Mouse (Mus musculus): ENCODE measurements around the gene Capn5. TPM values are rescaled to one million over a fixed set of nuclear protein-coding genes. Genes with fewer than 3 reads are reported as not detected.

Capn5 gene
- polyA plus RNA-seq, 1 experiment = 38.7 TPM

GRCm38 (mm10) chr7:98163700-98164099 lies 14.4 kb downstream of the Capn5 start:
- peak overlapping the region; percentile 56 for H3K4me3 ChIP-seq (replicated peaks)
- no peak for TF ChIP-seq FLI1 (IDR thresholded peaks at IDR 0.05; ENCODE audit: low read length)
- TF ChIP-seq GATA1 (IDR thresholded peaks at IDR 0.05; ENCODE audit: borderline replicate concordance, low read length) = no peak
- no peaks in the 10 kb centered on the region for H3K27me3 ChIP-seq (replicated peaks)
- no peaks in the 10 kb centered on the region for H3K9me3 ChIP-seq
- H3K4me1 ChIP-seq = peaks cover 93% of the 10 kb centered on the region
- peaks cover 75% of the 10 kb centered on the region for H3K36me3 ChIP-seq (replicated peaks; ENCODE audit: low read length)

- no peaks in the 10 kb centered on the region for H3K27me3 ChIP-seq (replicated peaks)
- H3K36me3 ChIP-seq (replicated peaks; ENCODE audit: low read length) = peaks cover 69% of the 10 kb centered on the region
- H3K4me1 ChIP-seq = peaks cover 98% of the 10 kb centered on the region
- TF ChIP-seq FLI1 (IDR thresholded peaks at IDR 0.05; ENCODE audit: low read length) (no peak), GATA1 (IDR thresholded peaks at IDR 0.05; ENCODE audit: borderline replicate concordance, low read length) (no peak)
- peak overlapping the region; percentile 60 for H3K4me3 ChIP-seq (replicated peaks)
- H3K9me3 ChIP-seq = no peaks in the 10 kb centered on the region
Measured at GRCm38 (mm10) chr7:98162239-98162638, 15.8 kb downstream of the Capn5 start.

DNA sequence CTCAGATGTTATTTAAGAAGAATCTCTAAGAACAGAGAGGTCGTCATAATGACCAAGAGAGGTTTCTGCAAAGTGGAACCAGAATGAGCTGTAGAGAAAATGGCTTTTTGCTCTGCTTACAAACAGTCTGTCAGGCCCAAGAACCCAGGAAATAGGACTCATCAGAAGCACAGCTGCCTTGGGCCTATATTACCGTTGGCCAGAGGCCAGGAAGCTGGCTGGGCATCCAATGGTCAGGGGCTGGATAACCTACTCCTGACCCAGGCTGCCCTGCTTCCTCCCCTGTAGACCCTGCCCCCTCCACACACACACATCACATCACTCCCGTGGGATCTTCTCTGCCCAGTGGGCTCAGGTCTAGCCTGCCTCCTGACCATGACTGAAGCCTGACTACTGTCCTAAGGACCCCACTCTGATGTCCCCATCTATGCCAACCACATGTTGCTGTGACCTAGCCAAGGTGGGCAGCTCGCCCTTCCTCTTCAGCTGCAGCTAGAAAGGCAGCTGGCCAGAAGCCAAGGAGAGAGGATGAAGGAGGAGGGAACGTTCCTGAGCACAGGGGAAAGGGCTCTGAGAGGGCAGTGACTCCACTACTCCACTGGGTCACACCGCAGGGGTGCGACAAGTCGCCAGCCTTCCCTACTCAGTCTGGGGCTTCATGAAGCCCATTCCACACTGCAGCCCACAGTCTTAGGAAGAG lies 17.9 kb downstream of the Capn5 start:
- peaks cover 100% of the 10 kb centered on the region for H3K4me1 ChIP-seq
- peaks cover 59% of the 10 kb centered on the region for H3K36me3 ChIP-seq (replicated peaks; ENCODE audit: low read length)
- TF ChIP-seq GATA1 (IDR thresholded peaks at IDR 0.05; ENCODE audit: borderline replicate concordance, low read length) (no peak), FLI1 (IDR thresholded peaks at IDR 0.05; ENCODE audit: low read length) (no peak)
- peak overlapping the region; percentile 89 for H3K4me3 ChIP-seq (replicated peaks)
- H3K9me3 ChIP-seq = no peaks in the 10 kb centered on the region
- no peaks in the 10 kb centered on the region for H3K27me3 ChIP-seq (replicated peaks)

DNA sequence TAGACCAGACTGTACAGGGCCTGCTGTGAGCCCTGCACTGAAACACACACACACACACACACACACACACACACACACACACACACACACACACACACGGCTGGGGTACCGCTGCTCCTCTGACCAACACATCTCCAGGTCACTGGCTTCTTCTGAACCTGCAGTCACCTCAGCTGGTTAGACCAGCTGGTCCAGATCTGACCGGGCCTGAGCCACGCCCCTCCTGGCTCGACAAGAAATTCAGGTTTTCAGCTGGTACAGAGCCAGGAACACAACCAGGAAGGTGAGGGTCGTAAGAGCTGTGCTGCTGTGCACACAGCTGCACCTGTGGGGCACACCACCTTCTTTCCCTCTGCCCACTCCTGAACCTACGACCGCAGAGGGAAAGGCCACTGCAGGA lies 19.6 kb downstream of the Capn5 start:
- no peak for TF ChIP-seq GATA1 (IDR thresholded peaks at IDR 0.05; ENCODE audit: borderline replicate concordance, low read length)
- TF ChIP-seq FLI1 (IDR thresholded peaks at IDR 0.05; ENCODE audit: low read length) = no peak
- Histone ChIP-seq H3K4me3 (replicated peaks) (peak overlapping the region; percentile 89), H3K4me1 (peaks cover 98% of the 10 kb centered on the region), H3K36me3 (replicated peaks; ENCODE audit: low read length) (peaks cover 60% of the 10 kb centered on the region), H3K9me3 (no peaks in the 10 kb centered on the region), H3K27me3 (replicated peaks) (no peaks in the 10 kb centered on the region)

DNA sequence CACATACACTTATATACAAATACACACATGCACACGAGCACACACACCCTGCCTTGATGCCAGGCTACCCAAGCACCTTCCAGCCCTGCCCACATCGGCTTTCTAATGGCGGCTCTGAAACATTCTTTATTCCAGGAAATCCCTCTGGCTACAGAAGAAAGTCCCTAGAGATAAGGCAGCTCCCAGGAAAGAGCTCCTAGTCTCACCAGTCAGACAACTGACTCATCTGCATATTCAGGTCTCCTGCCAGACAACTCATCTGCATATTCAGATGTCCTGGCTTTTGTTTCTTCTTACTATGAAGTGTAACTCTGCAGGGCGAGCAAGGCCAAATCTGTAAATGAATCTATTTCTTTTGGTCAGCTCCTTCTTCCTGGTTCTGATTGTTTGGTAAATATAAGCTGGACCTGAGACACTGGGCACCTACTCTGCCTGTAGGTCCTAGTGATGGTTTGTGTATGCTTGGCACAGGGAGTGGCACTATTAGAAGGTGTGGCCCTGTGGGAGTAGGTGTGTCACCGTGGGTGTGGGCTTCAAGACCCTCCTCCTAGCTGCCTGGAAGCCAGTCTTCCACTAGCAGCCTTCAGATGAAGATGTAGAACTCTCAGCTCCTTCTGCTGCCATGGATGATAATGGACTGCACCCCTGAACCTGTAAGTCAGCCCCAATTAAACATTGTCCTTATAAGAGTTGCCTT lies 20.3 kb downstream of the Capn5 start:
- Histone ChIP-seq H3K9me3 (no peaks in the 10 kb centered on the region), H3K27me3 (replicated peaks) (no peaks in the 10 kb centered on the region), H3K36me3 (replicated peaks; ENCODE audit: low read length) (peaks cover 60% of the 10 kb centered on the region), H3K4me1 (peaks cover 98% of the 10 kb centered on the region), H3K4me3 (replicated peaks) (peak overlapping the region; percentile 89)
- TF ChIP-seq FLI1 (IDR thresholded peaks at IDR 0.05; ENCODE audit: low read length) (no peak), GATA1 (IDR thresholded peaks at IDR 0.05; ENCODE audit: borderline replicate concordance, low read length) (no peak; the same call in 2 of the 3 replicates)

DNA sequence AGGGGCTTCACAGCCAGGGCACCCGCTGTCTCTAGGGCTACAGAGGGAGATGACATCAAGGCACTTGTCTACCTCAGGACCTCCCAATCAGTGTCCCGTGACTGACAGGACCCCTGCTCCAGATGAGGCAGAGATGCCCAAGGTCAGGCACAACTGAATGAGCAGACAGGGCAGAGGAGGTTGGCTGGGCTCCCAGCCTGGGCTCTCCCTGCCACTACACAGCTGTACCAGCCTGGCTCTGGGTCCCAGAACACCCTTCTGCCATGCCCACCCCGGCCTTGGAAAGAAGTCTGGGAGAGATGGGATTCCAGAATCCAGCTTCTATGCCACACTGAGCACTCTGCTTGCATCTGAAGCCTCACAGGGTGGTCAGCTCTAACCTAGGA lies 21.8 kb downstream of the Capn5 start:
- H3K36me3 ChIP-seq (replicated peaks; ENCODE audit: low read length) = peaks cover 60% of the 10 kb centered on the region
- H3K9me3 ChIP-seq = no peaks in the 10 kb centered on the region
- no peaks in the 10 kb centered on the region for H3K27me3 ChIP-seq (replicated peaks)
- no peak for TF ChIP-seq GATA1 (IDR thresholded peaks at IDR 0.05; ENCODE audit: borderline replicate concordance, low read length)
- no peak for TF ChIP-seq FLI1 (IDR thresholded peaks at IDR 0.05; ENCODE audit: low read length)
- H3K4me1 ChIP-seq = peaks cover 98% of the 10 kb centered on the region
- H3K4me3 ChIP-seq (replicated peaks) = peak overlapping the region; percentile 85

DNA sequence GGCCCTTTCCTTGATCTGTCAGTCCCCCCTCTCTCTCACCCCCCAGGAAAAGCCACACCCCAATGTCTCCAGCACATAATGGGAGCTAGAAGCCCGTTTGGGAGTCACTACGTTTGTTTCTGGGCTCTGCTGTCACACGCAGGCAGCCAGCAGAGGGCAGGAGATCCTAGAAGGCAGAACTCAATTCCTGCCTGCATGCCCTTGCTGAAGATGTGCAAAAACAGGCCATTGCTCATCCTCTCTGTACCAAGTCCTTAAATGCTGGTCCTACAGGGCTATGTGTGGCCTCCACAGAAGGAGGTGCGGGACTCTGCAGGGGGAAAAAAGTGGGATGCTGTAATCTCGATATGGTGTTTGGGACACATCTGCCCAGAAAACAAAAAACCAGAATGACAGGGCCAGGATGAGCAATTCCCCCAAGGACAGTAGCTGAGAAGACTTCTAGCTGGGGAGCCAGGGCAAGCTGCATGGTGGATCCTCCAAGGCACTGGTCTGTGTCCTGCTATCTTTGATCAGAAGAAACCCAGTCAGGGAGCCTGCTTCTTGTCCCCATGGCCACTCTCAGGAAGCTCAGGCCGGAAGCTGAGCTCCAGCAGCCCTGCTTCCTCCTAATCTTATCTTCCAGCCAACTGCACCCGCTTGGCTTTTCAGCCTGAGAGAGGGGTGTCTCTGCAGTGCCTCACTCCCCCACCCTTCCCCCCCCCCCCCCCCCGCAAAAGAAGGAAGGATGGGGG lies 22.4 kb downstream of the Capn5 start:
- TF ChIP-seq FLI1 (IDR thresholded peaks at IDR 0.05; ENCODE audit: low read length) = no peak
- TF ChIP-seq GATA1 (IDR thresholded peaks at IDR 0.05; ENCODE audit: borderline replicate concordance, low read length) = no peak
- Histone ChIP-seq H3K27me3 (replicated peaks) (no peaks in the 10 kb centered on the region), H3K9me3 (no peaks in the 10 kb centered on the region), H3K4me3 (replicated peaks) (peak overlapping the region; percentile 85), H3K4me1 (peaks cover 98% of the 10 kb centered on the region), H3K36me3 (replicated peaks; ENCODE audit: low read length) (peaks cover 60% of the 10 kb centered on the region)

DNA sequence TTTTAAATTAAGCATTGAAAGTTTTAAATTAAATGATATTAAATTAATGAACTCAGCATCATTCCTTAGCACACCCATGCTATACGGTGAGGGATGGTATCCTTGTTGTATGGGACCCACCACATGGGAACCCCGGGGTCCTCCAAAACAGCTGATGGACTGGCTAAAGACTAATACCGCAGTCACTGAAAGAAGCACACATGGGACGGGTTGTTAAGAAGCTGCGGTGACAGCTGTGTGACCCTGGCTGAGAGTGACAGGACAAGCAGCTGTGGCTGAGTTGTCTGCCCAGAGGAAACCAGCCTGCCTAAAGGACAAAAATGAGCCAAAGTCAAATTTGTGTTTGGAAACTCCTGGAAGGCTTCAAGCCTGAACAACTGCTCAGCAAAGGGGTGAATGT lies 24.2 kb downstream of the Capn5 start:
- Histone ChIP-seq H3K9me3 (no peaks in the 10 kb centered on the region), H3K4me3 (replicated peaks) (no peak overlapping the region), H3K4me1 (peaks cover 97% of the 10 kb centered on the region), H3K36me3 (replicated peaks; ENCODE audit: low read length) (peaks cover 67% of the 10 kb centered on the region), H3K27me3 (replicated peaks) (no peaks in the 10 kb centered on the region)
- TF ChIP-seq FLI1 (IDR thresholded peaks at IDR 0.05; ENCODE audit: low read length) (no peak), GATA1 (IDR thresholded peaks at IDR 0.05; ENCODE audit: borderline replicate concordance, low read length) (no peak)

DNA sequence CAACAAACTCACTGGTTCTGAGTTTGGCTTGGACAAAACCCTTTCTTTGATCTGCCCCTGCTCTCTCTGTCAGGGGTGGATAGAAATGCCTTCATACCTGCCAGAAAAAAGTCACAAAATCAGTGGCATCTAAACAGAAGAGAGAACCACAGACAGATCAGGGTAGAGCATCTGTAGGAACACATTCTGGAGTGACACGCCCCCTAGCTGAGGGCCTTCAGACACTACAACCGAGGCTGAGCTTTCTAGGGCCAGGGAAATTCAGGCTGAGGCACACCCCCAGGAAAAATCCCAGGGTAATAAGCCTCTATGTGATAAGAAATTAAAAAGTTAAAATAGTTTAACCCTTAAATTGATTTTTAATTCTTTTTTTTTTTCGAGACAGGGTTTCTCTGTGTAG lies 24.7 kb downstream of the Capn5 start:
- Histone ChIP-seq H3K36me3 (replicated peaks; ENCODE audit: low read length) (peaks cover 66% of the 10 kb centered on the region), H3K27me3 (replicated peaks) (no peaks in the 10 kb centered on the region), H3K4me1 (peaks cover 92% of the 10 kb centered on the region), H3K9me3 (no peaks in the 10 kb centered on the region), H3K4me3 (replicated peaks) (no peak overlapping the region)
- TF ChIP-seq FLI1 (IDR thresholded peaks at IDR 0.05; ENCODE audit: low read length) (no peak), GATA1 (IDR thresholded peaks at IDR 0.05; ENCODE audit: borderline replicate concordance, low read length) (no peak)

DNA sequence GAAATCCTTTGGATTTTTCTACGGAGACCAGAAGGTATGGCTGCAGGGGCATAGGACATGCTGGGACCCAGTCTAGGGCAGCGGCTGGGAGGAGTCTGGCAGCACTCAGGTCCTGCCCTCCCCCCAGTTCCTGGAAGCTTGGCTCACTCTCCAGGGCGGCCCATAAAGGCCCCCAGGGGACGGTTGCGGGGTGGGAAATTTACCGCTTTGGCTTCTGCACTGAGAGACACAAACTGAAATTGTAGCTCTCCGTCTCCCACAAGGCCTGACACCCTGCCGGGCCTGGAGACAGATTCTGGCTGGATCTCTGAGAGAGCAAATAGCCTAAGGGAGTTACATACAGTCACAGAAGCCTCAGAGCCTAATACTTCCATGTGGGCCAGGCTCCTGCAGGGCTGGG lies 25.7 kb downstream of the Capn5 start:
- no peaks in the 10 kb centered on the region for H3K27me3 ChIP-seq (replicated peaks)
- H3K9me3 ChIP-seq = no peaks in the 10 kb centered on the region
- H3K4me3 ChIP-seq (replicated peaks) = no peak overlapping the region
- TF ChIP-seq FLI1 (IDR thresholded peaks at IDR 0.05; ENCODE audit: low read length) (no peak), GATA1 (IDR thresholded peaks at IDR 0.05; ENCODE audit: borderline replicate concordance, low read length) (no peak)
- peaks cover 76% of the 10 kb centered on the region for H3K36me3 ChIP-seq (replicated peaks; ENCODE audit: low read length)
- peaks cover 87% of the 10 kb centered on the region for H3K4me1 ChIP-seq

Measured in megakaryocyte, embryonic 14.5 days (primary cell).